Mouse (Mus musculus): ENCODE measurements around the gene Rab23.

GRCm38 (mm10) chr1:33738281-33738680, 18.6 kb downstream of the Rab23 start:
- TF ChIP-seq POLR2A (IDR thresholded peaks at IDR 0.05; ENCODE audit: borderline replicate concordance, low read depth, low read length), result no peak
- no peak for TF ChIP-seq CTCF (IDR thresholded peaks at IDR 0.05; ENCODE audit: low read depth, low read length)
